Mouse (Mus musculus) brain, adult 2 months (tissue): Measurements from ENCODE around the gene Ttc25.
"Not testable (repeated sequence)": the region's sequence is repeated elsewhere in the genome, so short reads cannot be mapped to it uniquely, and the experiment has no call there.

Experiments
- DNase-seq: peaks from one replicate; pipeline ENCODE4 v3.0.0; 2011; ENCODE audit warnings: low read depth, low spot score

The Ttc25 gene

DNA sequence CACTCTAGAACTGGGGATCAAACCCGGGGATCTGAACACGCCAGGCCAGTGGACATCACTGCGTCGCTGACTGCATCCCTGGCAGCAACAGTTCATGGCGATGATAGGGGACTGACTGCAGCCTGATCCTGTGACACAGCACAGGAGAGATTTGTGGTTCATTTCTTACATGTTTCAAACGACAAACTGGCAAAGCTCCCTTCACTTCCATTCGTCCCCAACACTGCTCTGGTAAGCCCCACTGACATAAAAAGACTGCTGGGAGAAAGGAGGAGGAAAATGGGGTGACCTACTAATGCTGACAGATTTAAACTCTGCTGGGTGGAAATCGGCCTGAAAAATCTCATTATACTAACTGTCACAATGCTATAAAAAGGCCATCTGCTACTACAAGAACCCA is 58.4 kb downstream of the Ttc25 start:
- DNase-seq, result peak; percentile 83

DNA sequence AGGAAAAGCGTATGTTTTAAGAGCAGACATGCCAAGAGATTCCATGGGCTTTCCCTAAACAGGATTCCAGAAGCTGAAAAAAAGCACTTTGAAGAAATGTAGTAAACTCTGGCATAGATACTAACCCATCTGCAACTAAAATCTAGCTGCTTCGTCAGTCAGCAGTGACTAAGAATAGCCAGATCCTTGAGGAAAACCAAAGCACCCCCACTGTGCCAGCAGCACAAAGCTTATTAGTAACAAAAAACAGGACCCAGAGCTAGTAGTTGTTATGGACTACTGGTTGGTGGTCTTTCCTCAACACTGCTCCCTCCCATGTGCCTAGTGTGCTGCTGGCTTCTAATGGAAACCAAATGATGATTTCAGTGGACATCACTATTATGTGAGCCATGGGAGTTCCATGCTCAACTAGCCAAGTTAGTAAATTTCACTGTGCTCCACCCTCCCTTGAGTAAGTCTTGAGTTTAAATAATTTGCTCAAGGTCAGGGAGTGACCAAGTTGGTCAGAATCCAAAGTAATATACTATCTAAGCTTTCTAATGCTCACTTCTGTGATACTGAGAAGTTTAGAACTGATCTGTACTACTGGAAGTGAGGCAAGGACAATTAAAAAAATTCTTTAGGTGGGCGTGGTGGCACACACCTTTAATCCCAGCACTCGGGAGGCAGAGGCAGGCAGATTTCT is 59.1 kb downstream of the Ttc25 start:
- DNase-seq, result peak; percentile 71

DNA sequence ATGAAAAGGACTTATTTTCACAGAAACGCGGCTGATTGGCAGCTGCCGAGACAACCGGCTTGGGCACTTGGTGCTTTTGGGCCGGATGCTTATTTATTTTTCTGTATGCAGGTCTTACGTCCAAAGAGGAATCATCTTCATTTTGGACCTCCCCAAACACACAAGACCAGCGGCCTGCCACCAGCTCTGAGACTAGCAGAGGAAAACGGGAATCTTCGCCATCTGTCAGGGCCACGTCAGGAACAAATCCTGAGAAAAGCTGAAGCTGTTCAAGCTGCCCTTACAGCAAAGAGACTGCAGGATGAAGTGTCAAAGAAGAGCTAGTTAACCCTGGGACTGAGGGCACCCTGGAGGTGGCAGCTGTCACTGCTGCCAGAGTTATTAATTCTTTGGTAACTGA is 60.0 kb downstream of the Ttc25 start:
- DNase-seq, result peak; percentile 78

DNA sequence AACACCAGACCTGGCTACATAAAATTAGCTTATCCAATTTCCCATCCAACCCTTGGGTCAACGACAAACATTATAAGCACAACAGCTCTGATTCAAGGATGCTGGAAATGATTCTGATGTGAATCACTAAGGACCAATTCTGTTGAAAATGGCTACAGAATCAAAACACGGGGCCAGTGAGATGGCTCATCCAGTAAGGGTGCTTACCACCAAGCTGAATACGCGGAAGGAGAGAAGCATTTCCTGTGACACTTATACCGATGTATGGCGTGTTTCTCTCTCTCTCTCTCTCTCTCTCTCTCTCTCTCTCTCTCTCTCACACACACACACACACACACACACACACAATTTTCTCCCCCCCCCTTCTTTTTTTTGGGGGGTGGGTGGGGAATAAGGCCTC is 61.7 kb downstream of the Ttc25 start:
- no peak for DNase-seq

DNA sequence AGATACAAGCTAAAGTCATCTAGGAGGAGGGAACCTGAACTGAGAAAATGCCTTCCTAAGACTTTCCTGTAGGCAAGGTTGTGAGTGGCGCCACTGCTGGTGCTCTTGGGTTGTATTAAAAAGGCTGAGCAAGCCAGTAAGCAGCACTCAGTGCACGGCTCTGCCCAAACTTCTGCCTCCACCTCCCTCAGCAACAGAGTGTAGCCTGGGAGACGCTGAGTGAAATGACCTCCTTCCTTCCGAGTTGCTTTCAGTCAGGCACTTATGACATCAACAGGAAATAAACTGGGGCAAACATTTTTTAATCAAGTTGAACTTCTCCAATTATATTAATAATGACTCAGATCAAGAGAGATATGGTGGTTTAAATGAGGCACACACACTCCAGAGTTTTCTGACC is 63.4 kb downstream of the Ttc25 start:
- DNase-seq, result no peak

- no peak for DNase-seq
Measured at GRCm38 (mm10) chr11:100609355-100609996, 64.1 kb downstream of the Ttc25 start.

- no peak for DNase-seq
Measured at GRCm38 (mm10) chr11:100609997-100610680, 64.7 kb downstream of the Ttc25 start.

- peak; percentile 79 for DNase-seq
Measured at GRCm38 (mm10) chr11:100611627-100612026, 66.2 kb downstream of the Ttc25 start.

DNA sequence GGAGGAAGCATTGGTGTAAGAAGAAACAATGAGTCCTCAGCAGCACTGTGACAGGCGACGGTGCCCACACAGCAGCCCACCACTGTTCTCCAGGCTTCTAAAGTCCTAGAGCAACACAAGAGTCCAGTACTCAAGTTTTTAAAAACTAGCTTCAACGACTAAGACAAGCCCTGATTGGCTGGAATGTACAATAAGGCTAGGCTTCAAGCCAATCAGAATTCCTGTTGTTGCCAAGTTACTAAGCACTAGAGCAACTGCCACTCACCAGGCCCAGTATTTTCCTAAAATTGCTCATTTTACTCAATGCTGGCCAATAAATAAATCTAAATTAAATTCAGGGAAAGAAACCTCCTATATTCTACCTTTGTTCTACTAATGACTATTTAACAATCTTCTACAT is 67.8 kb downstream of the Ttc25 start:
- DNase-seq, result peak; percentile 76

- DNase-seq, result no peak
Measured at GRCm38 (mm10) chr11:100616332-100616731, 70.9 kb downstream of the Ttc25 start.

- not testable (repeated sequence) for DNase-seq
Measured at GRCm38 (mm10) chr11:100616836-100617235, 71.4 kb downstream of the Ttc25 start.

DNA sequence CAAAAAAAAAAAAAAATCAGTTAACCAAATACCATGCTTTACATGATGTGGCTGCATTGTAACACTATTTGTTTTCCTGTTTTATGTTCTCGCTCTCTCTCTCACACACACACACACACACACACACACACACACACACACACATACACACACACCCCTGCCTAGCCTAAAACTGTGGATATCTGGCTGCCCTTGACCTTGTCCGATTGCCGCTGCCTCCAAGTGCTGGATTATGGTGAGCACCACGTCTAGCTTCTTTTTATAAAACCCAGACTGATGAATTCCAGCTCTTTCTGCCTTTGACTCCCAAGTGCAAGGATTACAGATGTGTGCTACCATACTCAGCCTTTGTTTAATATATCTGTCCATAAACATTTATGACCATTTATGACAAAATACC is 72.1 kb downstream of the Ttc25 start:
- no peak for DNase-seq

- peak; percentile 70 for DNase-seq
Measured at GRCm38 (mm10) chr11:100618761-100619484, 73.5 kb downstream of the Ttc25 start, which contains the start of gene Nkiras2. Gene Nkiras2 (plus strand): TSS chr11:100619244.

GRCm38 (mm10) chr11:100619485-100619975 is 74.1 kb downstream of the Ttc25 start:
- DNase-seq, result peak; percentile 98

- DNase-seq, result no peak
Measured at GRCm38 (mm10) chr11:100619982-100620381, 74.6 kb downstream of the Ttc25 start, which contains the start of gene Dnajc7. Gene Dnajc7 (minus strand): TSS chr11:100620168.
